Mouse (Mus musculus): ENCODE data around the gene Tas2r121. TPM values are rescaled to one million over a fixed set of nuclear protein-coding genes. Genes with fewer than 3 reads are reported as not detected.
"Not testable (repeated sequence)": the region's sequence is repeated elsewhere in the genome, so short reads cannot be mapped to it uniquely, and the experiment has no call there.

The Tas2r121 gene
- total RNA-seq (2014; fragmentation: Nextera tagmentation) = not detected in 2 replicates
- total RNA-seq (2017) = not detected in 2 replicates
- polyA plus RNA-seq (2012) = not detected in 2 replicates

GRCm38 (mm10) chr6:132700907-132701306 is at the start of gene Tas2r121:
Gene Tas2r121, minus strand, starts transcription at chr6:132701007.
- ATAC-seq (ENCODE audit: extremely low read depth, insufficient number of reproducible peaks, low FRiP score, poor library complexity, severe bottlenecking) = no peak
- DNase-seq (ENCODE audit: low spot score) = no peak
- Histone ChIP-seq H3K4me1 (ENCODE audit: insufficient read depth, low read depth, low read length) (no peaks in the 10 kb centered on the region), H3K4me3 (ENCODE audit: low read depth, low read length) (no peak within 1 kb of the TSS), H3K9me3 (replicated peaks) (no peaks in the 10 kb centered on the region), H3K36me3 (replicated peaks) (no peaks in the 10 kb centered on the region), H3K27me3 (ENCODE audit: insufficient read depth, low read length) (no peaks in the 10 kb centered on the region)
- no peak for TF ChIP-seq GATA1 (IDR thresholded peaks at IDR 0.05; ENCODE audit: borderline replicate concordance, low read length)
- TF ChIP-seq POLR2AphosphoS5 (IDR thresholded peaks at IDR 0.05; ENCODE audit: insufficient replicate concordance, low read depth, low read length) = no peak
- no peak for TF ChIP-seq GATA2 (IDR thresholded peaks at IDR 0.05; ENCODE audit: borderline replicate concordance, low read depth, low read length)
- TF ChIP-seq TAL1 (conservative IDR thresholded peaks at IDR 0.05; ENCODE audit: low read depth, low read length) = no peak
- no peak for TF ChIP-seq CTCF (IDR thresholded peaks at IDR 0.05; ENCODE audit: low read depth, low read length)

- Histone ChIP-seq H3K4me3 (ENCODE audit: low read depth, low read length) (no peak overlapping the region), H3K4me1 (ENCODE audit: insufficient read depth, low read depth, low read length) (no peaks in the 10 kb centered on the region), H3K36me3 (replicated peaks) (no peaks in the 10 kb centered on the region), H3K9me3 (replicated peaks) (0 out of 2 replicates have a peak, but pooled peaks cover 2% of the 10 kb centered on the region), H3K27me3 (ENCODE audit: insufficient read depth, low read length) (no peaks in the 10 kb centered on the region)
- TF ChIP-seq POLR2AphosphoS5 (IDR thresholded peaks at IDR 0.05; ENCODE audit: insufficient replicate concordance, low read depth, low read length) = no peak
- no peak for DNase-seq (ENCODE audit: low spot score)
- ATAC-seq (ENCODE audit: extremely low read depth, insufficient number of reproducible peaks, low FRiP score, poor library complexity, severe bottlenecking) = no peak
These were observed 49.4 kb upstream of the Tas2r121 start for GRCm38 (mm10) chr6:132750206-132750605.

GRCm38 (mm10) chr6:132737935-132738334 is 37.1 kb upstream of the Tas2r121 start, which contains the start of gene Tas2r115:
Gene Tas2r115, minus strand, starts transcription at chr6:132738035.
- Histone ChIP-seq H3K27me3 (ENCODE audit: insufficient read depth, low read length) (no peaks in the 10 kb centered on the region), H3K36me3 (replicated peaks) (no peaks in the 10 kb centered on the region), H3K4me1 (ENCODE audit: insufficient read depth, low read depth, low read length) (no peaks in the 10 kb centered on the region), H3K9me3 (replicated peaks) (peaks cover 2% of the 10 kb centered on the region), H3K4me3 (ENCODE audit: low read depth, low read length) (no peak within 1 kb of the TSS)
- ATAC-seq (ENCODE audit: extremely low read depth, insufficient number of reproducible peaks, low FRiP score, poor library complexity, severe bottlenecking) (no peak), DNase-seq (ENCODE audit: low spot score) (no peak)
- TF ChIP-seq GATA2 (IDR thresholded peaks at IDR 0.05; ENCODE audit: borderline replicate concordance, low read depth, low read length) = no peak
- TF ChIP-seq CTCF (IDR thresholded peaks at IDR 0.05; ENCODE audit: low read depth, low read length) = no peak
- TF ChIP-seq POLR2AphosphoS5 (IDR thresholded peaks at IDR 0.05; ENCODE audit: insufficient replicate concordance, low read depth, low read length) = no peak
- TF ChIP-seq GATA1 (IDR thresholded peaks at IDR 0.05; ENCODE audit: borderline replicate concordance, low read length) = no peak
- TF ChIP-seq TAL1 (conservative IDR thresholded peaks at IDR 0.05; ENCODE audit: low read depth, low read length) = no peak

- H3K4me3 ChIP-seq (ENCODE audit: low read depth, low read length) = no peak within 1 kb of the TSS
- TF ChIP-seq POLR2AphosphoS5 (IDR thresholded peaks at IDR 0.05; ENCODE audit: insufficient replicate concordance, low read depth, low read length) = no peak
- no peak for TF ChIP-seq CTCF (IDR thresholded peaks at IDR 0.05; ENCODE audit: low read depth, low read length)
- no peak for TF ChIP-seq GATA1 (IDR thresholded peaks at IDR 0.05; ENCODE audit: borderline replicate concordance, low read length)
- no peak for TF ChIP-seq TAL1 (conservative IDR thresholded peaks at IDR 0.05; ENCODE audit: low read depth, low read length)
- no peak for TF ChIP-seq GATA2 (IDR thresholded peaks at IDR 0.05; ENCODE audit: borderline replicate concordance, low read depth, low read length)
- no peak for DNase-seq (ENCODE audit: low spot score)
- H3K27me3 ChIP-seq (ENCODE audit: insufficient read depth, low read length) = no peaks in the 10 kb centered on the region
- ATAC-seq (ENCODE audit: extremely low read depth, insufficient number of reproducible peaks, low FRiP score, poor library complexity, severe bottlenecking) = no peak
- no peaks in the 10 kb centered on the region for H3K4me1 ChIP-seq (ENCODE audit: insufficient read depth, low read depth, low read length)
- no peaks in the 10 kb centered on the region; the same call in 1 of the 2 replicates for H3K9me3 ChIP-seq (replicated peaks)
- H3K36me3 ChIP-seq (replicated peaks) = no peaks in the 10 kb centered on the region
These were observed 11.0 kb upstream of the Tas2r121 start, which contains the start of gene Tas2r122 for GRCm38 (mm10) chr6:132711828-132712227. Gene Tas2r122, minus strand, starts transcription at chr6:132711928.

GRCm38 (mm10) chr6:132691596-132691995 is 9.2 kb downstream of the Tas2r121 start:
- ATAC-seq (ENCODE audit: extremely low read depth, insufficient number of reproducible peaks, low FRiP score, poor library complexity, severe bottlenecking); H3K27me3 ChIP-seq (ENCODE audit: insufficient read depth, low read length); H3K36me3 ChIP-seq (replicated peaks); DNase-seq (ENCODE audit: low spot score); H3K4me1 ChIP-seq (ENCODE audit: insufficient read depth, low read depth, low read length); H3K9me3 ChIP-seq (replicated peaks); H3K4me3 ChIP-seq (ENCODE audit: low read depth, low read length): not testable (repeated sequence)

GRCm38 (mm10) chr6:132656653-132657052 is 44.2 kb downstream of the Tas2r121 start, which contains the start of gene Tas2r120:
Gene Tas2r120, plus strand, starts transcription at chr6:132656953.
- Histone ChIP-seq H3K4me1 (ENCODE audit: insufficient read depth, low read depth, low read length) (no peaks in the 10 kb centered on the region), H3K9me3 (replicated peaks) (0 out of 2 replicates have a peak, but pooled peaks cover 2% of the 10 kb centered on the region), H3K36me3 (replicated peaks) (no peaks in the 10 kb centered on the region), H3K27me3 (ENCODE audit: insufficient read depth, low read length) (no peaks in the 10 kb centered on the region), H3K4me3 (ENCODE audit: low read depth, low read length) (no peak within 1 kb of the TSS)
- TF ChIP-seq TAL1 (conservative IDR thresholded peaks at IDR 0.05; ENCODE audit: low read depth, low read length) (no peak), GATA2 (IDR thresholded peaks at IDR 0.05; ENCODE audit: borderline replicate concordance, low read depth, low read length) (no peak), CTCF (IDR thresholded peaks at IDR 0.05; ENCODE audit: low read depth, low read length) (no peak), GATA1 (IDR thresholded peaks at IDR 0.05; ENCODE audit: borderline replicate concordance, low read length) (no peak), POLR2AphosphoS5 (IDR thresholded peaks at IDR 0.05; ENCODE audit: insufficient replicate concordance, low read depth, low read length) (no peak)
- DNase-seq (ENCODE audit: low spot score) = no peak
- no peak for ATAC-seq (ENCODE audit: extremely low read depth, insufficient number of reproducible peaks, low FRiP score, poor library complexity, severe bottlenecking)

GRCm38 (mm10) chr6:132651426-132651825 is 49.4 kb downstream of the Tas2r121 start, which contains the start of gene A630073D07Rik:
Gene A630073D07Rik, minus strand, starts transcription at chr6:132651526.
- DNase-seq (ENCODE audit: low spot score) (no peak), ATAC-seq (ENCODE audit: extremely low read depth, insufficient number of reproducible peaks, low FRiP score, poor library complexity, severe bottlenecking) (no peak)
- Histone ChIP-seq H3K4me3 (ENCODE audit: low read depth, low read length) (no peak within 1 kb of the TSS), H3K36me3 (replicated peaks) (no peaks in the 10 kb centered on the region), H3K4me1 (ENCODE audit: insufficient read depth, low read depth, low read length) (no peaks in the 10 kb centered on the region), H3K27me3 (ENCODE audit: insufficient read depth, low read length) (no peaks in the 10 kb centered on the region), H3K9me3 (replicated peaks) (no peaks in the 10 kb centered on the region)
- no peak for TF ChIP-seq GATA2 (IDR thresholded peaks at IDR 0.05; ENCODE audit: borderline replicate concordance, low read depth, low read length)
- TF ChIP-seq GATA1 (IDR thresholded peaks at IDR 0.05; ENCODE audit: borderline replicate concordance, low read length) = no peak
- TF ChIP-seq CTCF (IDR thresholded peaks at IDR 0.05; ENCODE audit: low read depth, low read length) = no peak
- TF ChIP-seq TAL1 (conservative IDR thresholded peaks at IDR 0.05; ENCODE audit: low read depth, low read length) = no peak
- TF ChIP-seq POLR2AphosphoS5 (IDR thresholded peaks at IDR 0.05; ENCODE audit: insufficient replicate concordance, low read depth, low read length) = no peak
